Mouse (Mus musculus) small intestine, adult 2 months (tissue): ENCODE measurements at regions not wholly inside any gene's neighbourhood (a gene's known extent, or its start where the extent isn't known, plus 50 kb on each side); places are given as distances from the start of the nearest gene placed in this dataset.

Experiments
- CTCF ChIP-seq: fragments of 200-500 bp; IDR thresholded peaks from 2 replicates; pipeline ENCODE4 v1.5.1; 2012; ENCODE audit warnings: low read depth, mild to moderate bottlenecking, control low read depth, inconsistent platforms, low read length, moderate library complexity, mixed read lengths; ENCODE audit not compliant: insufficient replicate concordance, insufficient read length; ENCODE audit errors: extremely low read depth
- POLR2A ChIP-seq: fragments of 200-500 bp; IDR thresholded peaks from 2 replicates; pipeline ENCODE4 v1.6.1; 2012; ENCODE audit warnings: low read depth, mild to moderate bottlenecking, control low read depth, inconsistent platforms, low read length, moderate library complexity

GRCm38 (mm10) chr2:45279490-45279889 is 162.3 kb upstream of the Zeb2 start:
- TF ChIP-seq POLR2A (no peak), CTCF (no peak)
